Mouse (Mus musculus) intestine, embryonic 16.5 days (tissue): ENCODE data around the gene Il23a. TPM values are rescaled to one million over a fixed set of nuclear protein-coding genes. Genes with fewer than 3 reads are reported as not detected.
A peak's percentile ranks its signal among the peaks of the same experiment; 100 is the strongest.
"Not testable (repeated sequence)": the region's sequence is repeated elsewhere in the genome, so short reads cannot be mapped to it uniquely, and the experiment has no call there.

Source experiments
- ATAC-seq: fragments of 200-750 bp; cut with Nextera tagmentation; 2 replicates; pipeline ENCODE4 v1.8.0; 2017; ENCODE audit warnings: moderate TSS enrichment, moderate library complexity
- H3K27ac ChIP-seq: fragments of 300-500 bp; sonication (generic); 2 replicates; pipeline ENCODE4 v1.5.1; 2014; ENCODE audit warnings: mild to moderate bottlenecking, low read length
- H3K27me3 ChIP-seq: fragments of 300-500 bp; sonication (generic); replicated peaks from 2 replicates; pipeline ENCODE4 v1.6.1; 2014; ENCODE audit warnings: low read length, control low read depth, mixed read lengths; ENCODE audit not compliant: control insufficient read depth, insufficient read depth
- H3K36me3 ChIP-seq: fragments of 300-500 bp; sonication (generic); 2 replicates; pipeline ENCODE4 v1.6.1; 2014; ENCODE audit warnings: low read length, control low read depth; ENCODE audit not compliant: control insufficient read depth, insufficient read depth
- H3K4me1 ChIP-seq: fragments of 300-500 bp; sonication (generic); 2 replicates; pipeline ENCODE4 v1.6.1; 2014; ENCODE audit warnings: low read length, control low read depth, mixed read lengths; ENCODE audit not compliant: control insufficient read depth, insufficient read depth
- H3K4me2 ChIP-seq: fragments of 300-500 bp; sonication (generic); 2 replicates; pipeline ENCODE4 v1.6.1; 2014; ENCODE audit warnings: low read depth, low read length, control low read depth
- H3K4me3 ChIP-seq: fragments of 300-500 bp; sonication (generic); 2 replicates; pipeline ENCODE4 v1.5.1; 2014; ENCODE audit warnings: mild to moderate bottlenecking, low read length
- H3K9ac ChIP-seq: fragments of 300-500 bp; sonication (generic); 2 replicates; pipeline ENCODE4 v1.6.1; 2014; ENCODE audit warnings: low read depth, low read length
- H3K9me3 ChIP-seq: fragments of 300-500 bp; sonication (generic); 2 replicates; pipeline ENCODE4 v1.6.1; 2016; ENCODE audit warnings: low read length, control low read depth; ENCODE audit not compliant: control insufficient read depth
- WGBS: fragments of 180-500 bp; shearing (Covaris S2); extraction: QIAGEN DNeasy Blood & Tissue Kit; methylation state at CpG from one replicate; pipeline ENCODE4 v1.1.7; 2014; 5-methylcytosine and 5-hydroxymethylcytosine counted together
- polyA plus RNA-seq: library from polyadenylated mRNA; unstranded; fragments of >200 nt; fragmentation: Nextera tagmentation; extraction: Ambion mirVana; gene quantifications from 2 replicates; pipeline ENCODE4 v1.2.1, GENCODE M21; 2015

Il23a gene
- polyA plus RNA-seq, 1 experiment from 2014 or later: 0.44 TPM

DNA sequence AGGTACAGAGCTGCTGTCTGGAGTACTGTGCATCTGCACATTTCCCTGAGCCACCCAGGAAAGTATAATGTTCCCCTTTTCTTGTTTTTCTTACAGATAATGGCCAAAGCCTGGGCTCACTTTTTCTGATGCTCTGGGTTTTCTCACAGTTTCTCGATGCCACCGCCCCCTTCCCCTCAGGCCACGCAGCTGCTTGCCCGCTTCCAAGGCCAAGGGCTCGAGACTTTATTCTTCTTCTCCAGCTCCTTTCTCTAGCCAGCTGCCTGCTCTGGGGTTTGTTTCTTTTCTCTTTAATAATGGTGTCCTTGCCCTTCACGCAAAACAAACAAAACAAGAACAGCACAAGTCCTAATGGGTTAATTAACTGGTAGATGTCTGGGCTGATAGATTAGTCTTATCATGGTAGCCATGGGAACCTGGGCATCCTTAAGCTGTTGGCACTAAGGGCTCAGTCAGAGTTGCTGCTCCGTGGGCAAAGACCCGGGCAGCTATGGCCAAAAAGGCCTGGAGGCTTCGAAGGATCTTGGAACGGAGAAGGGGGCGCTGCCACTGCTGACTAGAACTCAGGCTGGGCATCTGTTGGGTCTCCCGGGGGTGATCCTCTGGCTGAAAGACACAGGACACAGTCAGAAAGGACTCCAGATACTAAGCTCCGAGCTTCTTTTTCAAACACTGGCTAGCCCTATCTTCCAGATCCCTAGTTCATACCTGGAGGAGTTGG is 2.0 kb downstream of the Il23a start:
- H3K27me3 ChIP-seq: no peaks in the 10 kb centered on the region
- no peak overlapping the region for H3K27ac ChIP-seq
- H3K9me3 ChIP-seq: no peaks in the 10 kb centered on the region
- H3K4me1 ChIP-seq: peaks cover 3% of the 10 kb centered on the region; the same call in 1 of the 2 replicates
- WGBS: 68% methylated on average over 13 of the region's 13 CpGs
- H3K4me3 ChIP-seq: no peak overlapping the region
- H3K9ac ChIP-seq: no peak overlapping the region
- no peaks in the 10 kb centered on the region for H3K36me3 ChIP-seq
- no peak for ATAC-seq
- H3K4me2 ChIP-seq: no peak overlapping the region

DNA sequence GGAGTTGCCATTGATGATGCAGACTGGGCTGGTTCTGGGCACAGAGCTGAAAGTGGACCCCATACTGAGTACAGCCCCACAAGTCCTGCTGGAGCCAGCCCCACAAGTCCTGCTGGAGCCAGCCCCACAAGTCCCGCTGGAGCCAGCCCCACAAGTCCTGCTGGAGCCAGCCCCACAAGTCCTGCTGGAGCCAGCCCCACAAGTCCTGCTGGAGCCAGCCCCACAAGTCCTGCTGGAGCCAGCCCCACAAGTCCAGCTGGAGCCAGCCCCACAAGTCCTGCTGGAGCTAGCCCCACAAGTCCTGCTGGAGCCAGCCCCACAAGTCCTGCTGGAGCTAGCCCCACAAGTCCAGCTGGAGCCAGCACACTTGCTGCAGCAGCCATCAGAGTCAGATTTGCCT is 8.0 kb downstream of the Il23a start:
- H3K9ac ChIP-seq, H3K9me3 ChIP-seq, H3K36me3 ChIP-seq, H3K27me3 ChIP-seq, H3K4me2 ChIP-seq, ATAC-seq, H3K4me3 ChIP-seq, H3K27ac ChIP-seq, H3K4me1 ChIP-seq: not testable (repeated sequence)
- 71% methylated on average over 1 of the region's 1 CpGs for WGBS

- no peak overlapping the region for H3K4me2 ChIP-seq
- no peak for ATAC-seq
- H3K36me3 ChIP-seq: peaks cover 14% of the 10 kb centered on the region
- H3K9me3 ChIP-seq: no peaks in the 10 kb centered on the region
- H3K27me3 ChIP-seq: no peaks in the 10 kb centered on the region
- no peak overlapping the region for H3K27ac ChIP-seq
- H3K4me1 ChIP-seq: no peaks in the 10 kb centered on the region
- no peak overlapping the region for H3K4me3 ChIP-seq
- 66% methylated on average over 31 of the region's 31 CpGs for WGBS
- no peak overlapping the region for H3K9ac ChIP-seq
These were observed 14.7 kb downstream of the Il23a start for GRCm38 (mm10) chr10:128283604-128284579.

DNA sequence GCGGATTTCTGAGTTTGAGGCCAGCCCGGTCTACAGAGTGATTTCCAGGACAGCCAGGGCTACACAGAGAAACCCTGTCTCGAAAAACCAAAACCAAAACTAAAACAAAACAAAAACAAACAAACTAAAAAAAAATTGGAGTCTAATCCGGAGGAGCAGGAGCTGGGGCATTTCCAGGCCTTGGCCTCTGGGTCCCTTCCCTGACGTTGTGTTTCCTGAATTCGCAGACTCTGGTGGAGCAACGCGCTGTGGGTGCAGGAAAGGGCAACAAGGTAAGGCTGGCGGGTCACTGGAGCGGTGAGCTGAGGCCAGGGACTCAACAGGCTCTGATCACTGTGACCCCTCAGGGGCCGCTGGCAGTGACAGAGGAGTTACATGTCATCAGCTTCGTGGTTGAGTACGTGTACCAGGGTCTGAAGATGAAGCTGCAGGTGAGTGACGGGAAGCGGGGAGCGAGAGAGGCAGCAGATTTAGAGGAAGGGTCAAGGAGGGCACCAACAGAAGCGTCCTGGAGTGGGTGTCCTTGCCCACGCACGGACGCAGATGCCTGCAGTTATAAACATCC is 15.6 kb downstream of the Il23a start:
- no peaks in the 10 kb centered on the region for H3K4me1 ChIP-seq
- WGBS: 85% methylated on average over 20 of the region's 20 CpGs
- ATAC-seq: no peak
- no peak overlapping the region for H3K4me2 ChIP-seq
- H3K27me3 ChIP-seq: no peaks in the 10 kb centered on the region
- H3K4me3 ChIP-seq: no peak overlapping the region
- peaks cover 16% of the 10 kb centered on the region for H3K36me3 ChIP-seq
- H3K9me3 ChIP-seq: no peaks in the 10 kb centered on the region
- no peak overlapping the region for H3K9ac ChIP-seq
- H3K27ac ChIP-seq: no peak overlapping the region

DNA sequence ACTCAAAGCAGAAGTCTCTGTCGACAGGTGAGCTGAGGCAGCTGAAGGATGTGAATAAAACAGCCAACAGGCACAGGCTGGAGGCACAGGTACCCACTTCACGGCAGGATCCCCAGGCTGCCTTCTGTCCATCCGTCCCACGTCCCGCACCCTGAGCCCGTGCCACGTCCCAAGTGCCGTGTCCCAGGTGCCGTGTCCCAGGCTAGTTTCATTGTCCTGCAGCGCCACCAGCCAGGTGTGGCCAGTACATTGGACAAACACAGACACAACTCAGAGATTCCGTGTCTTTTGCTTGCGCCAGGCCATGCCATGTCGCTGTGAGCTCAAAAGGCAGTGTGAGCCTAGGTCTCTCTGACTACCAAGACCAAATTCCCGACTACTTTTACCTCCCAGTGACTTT is 16.9 kb downstream of the Il23a start:
- H3K9ac ChIP-seq: no peak overlapping the region
- no peak for ATAC-seq
- H3K27me3 ChIP-seq: no peaks in the 10 kb centered on the region
- peaks cover 19% of the 10 kb centered on the region for H3K36me3 ChIP-seq
- no peak overlapping the region for H3K4me2 ChIP-seq
- no peak overlapping the region for H3K4me3 ChIP-seq
- 92% methylated on average over 14 of the region's 14 CpGs for WGBS
- H3K9me3 ChIP-seq: no peaks in the 10 kb centered on the region
- H3K4me1 ChIP-seq: no peaks in the 10 kb centered on the region
- H3K27ac ChIP-seq: 0 out of 2 replicates have a peak overlapping the region, but pooled peaks have one; percentile 31

DNA sequence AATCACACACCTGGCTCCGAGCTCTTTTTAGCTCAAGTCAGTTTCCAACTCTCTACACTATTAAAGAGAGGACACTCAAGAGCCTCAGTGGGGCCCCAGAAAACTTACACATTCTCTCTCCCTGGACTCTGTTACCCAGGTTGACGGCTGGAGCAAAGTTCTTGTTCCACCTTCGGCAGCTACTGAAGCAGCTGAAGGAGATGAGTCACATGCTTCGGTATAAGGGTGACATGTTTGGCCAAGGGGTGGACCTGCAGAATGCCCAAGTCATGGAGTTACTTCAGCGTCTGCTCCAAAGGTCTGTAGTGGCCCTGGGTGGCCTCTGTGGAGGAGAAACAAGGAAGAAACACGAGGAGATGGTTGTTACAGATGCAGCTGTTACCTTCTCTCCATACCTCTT is 17.6 kb downstream of the Il23a start:
- Histone ChIP-seq H3K27ac (peak overlapping the region; percentile 64), H3K4me1 (no peaks in the 10 kb centered on the region), H3K4me3 (no peak overlapping the region), H3K9me3 (no peaks in the 10 kb centered on the region), H3K9ac (no peak overlapping the region), H3K36me3 (peaks cover 19% of the 10 kb centered on the region), H3K27me3 (no peaks in the 10 kb centered on the region), H3K4me2 (no peak overlapping the region)
- 66% methylated on average over 6 of the region's 6 CpGs for WGBS
- ATAC-seq: peak; percentile 90

GRCm38 (mm10) chr10:128278158-128278557 is 20.4 kb downstream of the Il23a start:
- H3K9me3 ChIP-seq: no peaks in the 10 kb centered on the region
- no peak overlapping the region for H3K4me3 ChIP-seq
- no peak for ATAC-seq
- H3K4me1 ChIP-seq: no peaks in the 10 kb centered on the region
- H3K36me3 ChIP-seq: peaks cover 11% of the 10 kb centered on the region
- no peaks in the 10 kb centered on the region for H3K27me3 ChIP-seq
- H3K4me2 ChIP-seq: no peak overlapping the region
- no peak overlapping the region for H3K9ac ChIP-seq
- 69% methylated on average over 6 of the region's 6 CpGs for WGBS
- H3K27ac ChIP-seq: no peak overlapping the region

DNA sequence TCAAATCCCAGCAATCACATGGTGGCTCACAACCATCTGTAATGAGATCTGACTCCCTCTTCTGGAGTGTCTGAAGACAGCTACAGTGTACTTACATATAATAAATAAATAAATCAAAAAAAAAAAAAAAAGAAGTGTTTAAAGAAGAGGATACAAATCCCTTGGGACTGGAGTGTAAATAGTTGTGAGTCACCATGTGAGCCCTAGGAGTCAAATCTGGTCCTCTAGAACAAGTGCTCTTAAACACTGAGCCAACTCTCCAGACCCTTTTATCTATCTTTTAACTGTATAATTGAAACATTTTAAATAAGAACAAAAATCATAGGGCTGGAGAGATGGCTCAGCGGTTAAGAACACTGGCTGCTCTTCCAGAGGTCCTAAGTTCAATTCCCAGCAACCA is 23.2 kb downstream of the Il23a start:
- WGBS: 96% methylated on average over 1 of the region's 1 CpGs
- not testable (repeated sequence) for H3K36me3 ChIP-seq, ATAC-seq

GRCm38 (mm10) chr10:128272819-128273439 is 25.6 kb downstream of the Il23a start:
- H3K4me3 ChIP-seq, H3K27me3 ChIP-seq, ATAC-seq, H3K4me2 ChIP-seq, H3K36me3 ChIP-seq, H3K9me3 ChIP-seq, H3K27ac ChIP-seq, H3K4me1 ChIP-seq, H3K9ac ChIP-seq: not testable (repeated sequence)
- WGBS: 91% methylated on average over 4 of the region's 7 CpGs

More for the DNA sequence above, 23.2 kb downstream of the Il23a start:
- H3K27me3 ChIP-seq, H3K27ac ChIP-seq, H3K9me3 ChIP-seq, H3K9ac ChIP-seq, H3K4me3 ChIP-seq, H3K4me1 ChIP-seq, H3K4me2 ChIP-seq: not testable (repeated sequence)
